Mouse (Mus musculus): ENCODE results near the gene Isy1.

- TF ChIP-seq CTCF (conservative IDR thresholded peaks at IDR 0.05; ENCODE audit: low read length) (no peak), NANOG (IDR thresholded peaks at IDR 0.05; ENCODE audit: borderline replicate concordance, low read length) (no peak), POU5F1 (IDR thresholded peaks at IDR 0.05; ENCODE audit: borderline replicate concordance, low read length) (no peak)
These were observed 40.4 kb upstream of the Isy1 start for GRCm38 (mm10) chr6:87879010-87879409.

Data from E14TG2a.4 (cell line).